Mouse (Mus musculus): ENCODE data around the gene Islr.

Islr gene

GRCm38 (mm10) chr9:58110787-58111186, 93.3 kb downstream of the Islr start:
- no peak for DNase-seq

GRCm38 (mm10) chr9:58107494-58107893, 96.6 kb downstream of the Islr start:
- DNase-seq: no peak
